Mouse (Mus musculus) gonadal fat pad, adult 2 months (tissue): Measurements from ENCODE around the gene Gm9922. TPM values are rescaled to one million over a fixed set of nuclear protein-coding genes. Genes with fewer than 3 reads are reported as not detected.

ENCODE experiments used
- DNase-seq: peaks from one replicate; pipeline ENCODE4 v3.0.0-alpha.2; 2012; ENCODE audit warnings: low read depth
- polyA plus RNA-seq: library from polyadenylated mRNA; depleted of rRNA; stranded (reverse); fragments of >200 nt; gene quantifications from 2 replicates; pipeline ENCODE4 v1.2.3, GENCODE M21; 2012; rRNA removed

Gm9922 gene
- polyA plus RNA-seq, 1 experiment: 1.9 TPM

DNA sequence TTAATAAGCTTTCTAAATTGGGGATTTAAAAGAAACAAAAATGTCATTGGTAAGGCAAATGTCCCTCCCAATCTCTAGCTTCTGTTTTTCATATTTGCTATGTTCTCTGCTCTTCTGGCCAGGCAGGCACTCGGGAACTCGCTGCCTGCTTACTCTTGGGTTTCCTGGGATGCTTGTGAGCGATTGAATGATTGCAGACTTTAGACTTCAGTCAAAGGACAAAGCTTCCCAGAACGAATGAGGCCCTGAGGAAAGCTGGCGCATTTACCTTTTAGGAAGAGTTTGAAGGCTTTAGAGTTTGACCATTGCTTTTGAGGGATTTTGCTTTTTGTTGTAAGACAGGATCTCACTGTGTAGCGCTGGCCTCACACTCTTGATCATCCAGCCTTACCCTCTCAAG lies 41.9 kb downstream of the Gm9922 start:
- no peak for DNase-seq

Other genes starting within 250 kb of the Gm9922 start
- gene Tbc1d4, start 120.6 kb downstream of the Gm9922 start, polyA plus RNA-seq: 12.7 and 14.0 TPM in 2 replicates
- gene Commd6, start 89.1 kb downstream of the Gm9922 start, polyA plus RNA-seq: 25.8 and 32.7 TPM in 2 replicates
- gene Uchl3, start 75.8 kb downstream of the Gm9922 start, polyA plus RNA-seq: 7.4 and 11.0 TPM in 2 replicates
- gene Lmo7, start 143 bp upstream of the Gm9922 start, polyA plus RNA-seq: 9.7 and 14.1 TPM in 2 replicates